Mouse (Mus musculus): ENCODE results near the gene Taf4. TPM values are rescaled to one million over a fixed set of nuclear protein-coding genes. Genes with fewer than 3 reads are reported as not detected.
A peak's percentile ranks its signal among the peaks of the same experiment; 100 is the strongest.

Gene Taf4
- total RNA-seq, 2 experiments from 2014 or later, result 22.5 to 23.4 TPM

GRCm38 (mm10) chr2:179977344-179978025 lies 1.0 kb upstream of the Taf4 start:
- peak overlapping the region; percentile 100 for H3K27ac ChIP-seq
- no peak for DNase-seq (ENCODE audit: low spot score in 2 of 2)
- H3K4me3 ChIP-seq, result peak overlapping the region; percentile 100
- TF ChIP-seq CTCF (conservative IDR thresholded peaks at IDR 0.05), result no peak

DNA sequence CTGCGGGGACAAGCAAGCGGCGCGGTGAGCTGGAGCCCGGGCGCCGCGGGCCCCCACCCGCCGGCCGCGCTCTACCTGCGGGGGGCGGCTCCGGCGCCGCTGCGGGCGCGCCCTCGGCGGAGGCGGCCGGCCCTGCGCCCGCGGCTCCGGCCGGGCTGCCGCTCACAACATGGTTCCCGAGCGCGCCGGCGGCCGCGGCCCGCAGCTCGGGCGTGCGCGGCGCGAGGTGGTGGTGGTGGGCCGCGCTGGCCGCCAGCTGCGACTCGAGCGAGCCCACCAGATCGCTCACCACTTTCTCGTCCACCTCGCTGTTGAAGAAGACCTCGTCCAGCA lies 185 bp downstream of the Taf4 start:
- TF ChIP-seq CTCF (conservative IDR thresholded peaks at IDR 0.05), result no peak
- Histone ChIP-seq H3K27ac (peak overlapping the region; percentile 100), H3K4me3 (peak overlapping the region; percentile 100)
- no peak for DNase-seq (ENCODE audit: low spot score in 2 of 2)

DNA sequence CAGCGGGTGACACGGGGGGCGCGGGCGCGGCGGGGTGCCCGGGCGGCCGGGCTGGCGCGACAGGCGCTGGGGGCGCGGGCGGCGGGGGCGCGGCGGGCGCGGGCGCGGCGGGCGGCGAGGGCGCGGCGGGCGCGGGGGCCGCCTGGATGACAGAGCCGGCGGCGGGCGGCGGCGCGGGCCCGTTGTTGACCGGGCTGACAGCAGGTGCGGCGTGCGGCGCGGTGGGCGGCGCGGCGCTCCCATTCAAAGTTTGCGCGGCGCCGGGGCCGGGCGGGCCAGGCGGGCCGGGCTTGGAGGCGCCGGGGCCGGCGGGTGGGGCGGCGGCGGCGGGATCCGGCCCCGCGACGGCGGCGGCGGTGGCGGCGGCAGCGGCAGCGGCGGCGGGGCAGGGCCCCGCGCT lies 595 bp downstream of the Taf4 start:
- no peak overlapping the region for H3K4me3 ChIP-seq

DNA sequence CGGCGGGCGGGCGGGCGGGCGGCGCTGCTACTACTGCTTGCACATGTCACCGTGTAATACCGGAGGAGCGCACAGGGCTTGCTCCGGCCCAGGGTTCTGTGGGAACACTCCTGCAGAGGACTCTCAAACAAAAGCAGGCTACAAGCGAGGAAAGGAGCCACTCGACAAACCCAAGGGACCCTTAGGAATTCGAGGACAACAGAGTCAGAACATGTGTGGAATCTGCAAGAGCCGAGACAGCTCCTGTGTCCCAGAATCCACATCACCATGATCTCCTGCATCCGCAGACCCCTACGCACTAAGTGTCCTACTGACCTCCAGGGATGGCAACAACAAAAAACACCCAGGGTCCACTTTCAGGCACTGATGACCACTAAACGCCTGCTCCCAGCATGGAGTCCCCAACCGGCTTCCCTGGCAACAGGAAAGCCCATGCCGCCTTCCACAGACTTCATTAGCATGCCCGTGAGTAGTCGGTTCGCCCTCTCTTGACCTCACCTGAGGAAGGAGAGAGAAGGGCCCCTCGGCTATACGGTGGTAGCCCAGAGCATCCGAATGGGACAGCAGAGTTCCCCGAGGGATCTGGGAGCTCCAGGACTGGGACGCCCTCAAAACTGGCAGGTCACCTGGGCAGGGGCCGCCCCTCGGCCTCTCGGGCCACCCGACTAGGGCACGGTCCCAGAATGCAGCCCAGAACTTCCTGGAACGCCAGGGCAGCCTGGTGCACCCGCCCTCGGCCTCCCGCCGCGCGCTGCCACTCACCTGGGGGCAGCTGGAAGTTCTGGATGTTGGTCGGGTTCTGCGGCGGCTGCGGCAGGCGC lies 1.6 kb downstream of the Taf4 start:
- no peak for DNase-seq (ENCODE audit: low spot score in 2 of 2)
- TF ChIP-seq CTCF (conservative IDR thresholded peaks at IDR 0.05), result no peak
- peak overlapping the region; percentile 28; the same call in 1 of the 2 replicates for H3K27ac ChIP-seq
- H3K4me3 ChIP-seq, result peak overlapping the region; percentile 62

More for the DNA sequence above, 595 bp downstream of the Taf4 start:
- no peak overlapping the region for H3K27ac ChIP-seq
- TF ChIP-seq CTCF (conservative IDR thresholded peaks at IDR 0.05), result no peak
- no peak for DNase-seq (ENCODE audit: low spot score in 2 of 2)

DNA sequence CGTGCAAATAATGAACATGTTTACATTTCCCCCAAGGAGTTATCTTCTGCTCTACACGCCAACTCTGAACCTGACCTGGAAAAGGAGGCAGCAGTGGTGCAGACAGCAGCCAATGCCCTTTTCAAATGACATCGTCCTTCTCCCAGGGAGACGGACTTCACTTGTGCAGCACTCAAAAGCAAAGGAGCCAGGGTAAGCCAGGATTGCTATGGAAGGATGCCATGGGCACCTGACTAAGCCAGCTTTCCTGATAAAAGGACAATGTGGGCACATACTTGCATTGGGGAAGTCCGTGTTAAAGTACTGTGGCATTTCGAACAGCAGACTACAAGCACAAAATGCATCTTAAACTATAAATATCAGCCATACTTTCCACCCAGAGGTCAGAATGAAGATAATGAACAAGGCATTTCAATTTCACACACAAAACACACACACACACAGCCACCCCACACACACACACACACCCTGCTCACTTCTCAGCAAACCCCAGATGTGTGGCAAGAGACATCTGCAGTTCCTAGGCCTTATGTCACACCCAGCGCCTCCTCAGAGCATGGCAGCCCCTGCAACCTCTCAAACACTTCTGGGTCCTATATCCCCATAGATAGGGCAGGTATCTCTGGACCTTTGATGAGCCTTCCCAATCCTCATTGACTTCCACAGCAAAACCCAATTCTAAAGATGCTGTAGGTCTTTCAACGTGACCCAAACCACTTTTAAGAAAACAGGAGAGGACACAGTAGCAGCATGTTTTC lies 2.4 kb downstream of the Taf4 start:
- H3K27ac ChIP-seq, result peak overlapping the region; percentile 51; the same call in 1 of the 2 replicates
- no peak for TF ChIP-seq CTCF (conservative IDR thresholded peaks at IDR 0.05)
- no peak for DNase-seq (ENCODE audit: low spot score in 2 of 2)
- peak overlapping the region; percentile 62 for H3K4me3 ChIP-seq

DNA sequence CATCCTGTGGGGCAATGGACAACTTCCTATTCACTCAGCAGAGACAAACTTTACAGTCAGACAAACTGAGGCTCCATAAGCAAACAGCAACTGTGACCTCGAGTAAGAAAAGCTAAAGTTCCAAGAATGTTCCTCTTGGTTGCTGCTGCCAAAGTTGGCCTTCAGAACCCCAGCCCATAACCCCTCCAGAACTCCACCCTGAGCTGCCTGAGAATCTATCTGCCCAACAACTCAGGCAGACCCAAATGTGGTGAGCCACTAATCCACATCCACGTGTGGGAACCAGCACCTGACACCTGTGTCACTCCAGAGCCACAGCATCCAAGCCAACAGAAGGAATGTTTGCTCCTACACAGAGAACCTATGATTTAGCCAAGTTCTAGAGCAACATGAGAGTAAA lies 4.0 kb downstream of the Taf4 start:
- no peak for TF ChIP-seq CTCF (conservative IDR thresholded peaks at IDR 0.05)
- no peak overlapping the region for H3K4me3 ChIP-seq
- no peak overlapping the region for H3K27ac ChIP-seq
- no peak for DNase-seq (ENCODE audit: low spot score in 2 of 2)

GRCm38 (mm10) chr2:179971891-179972290 lies 4.6 kb downstream of the Taf4 start:
- no peak overlapping the region for H3K27ac ChIP-seq
- no peak for DNase-seq (ENCODE audit: low spot score in 2 of 2)
- no peak for TF ChIP-seq CTCF (conservative IDR thresholded peaks at IDR 0.05)
- no peak overlapping the region for H3K4me3 ChIP-seq

- H3K27ac ChIP-seq, result no peak overlapping the region
- H3K4me3 ChIP-seq, result no peak overlapping the region
- TF ChIP-seq CTCF (conservative IDR thresholded peaks at IDR 0.05), result no peak
- no peak for DNase-seq (ENCODE audit: low spot score in 2 of 2)
Measured at GRCm38 (mm10) chr2:179969137-179969536, 7.3 kb downstream of the Taf4 start.

DNA sequence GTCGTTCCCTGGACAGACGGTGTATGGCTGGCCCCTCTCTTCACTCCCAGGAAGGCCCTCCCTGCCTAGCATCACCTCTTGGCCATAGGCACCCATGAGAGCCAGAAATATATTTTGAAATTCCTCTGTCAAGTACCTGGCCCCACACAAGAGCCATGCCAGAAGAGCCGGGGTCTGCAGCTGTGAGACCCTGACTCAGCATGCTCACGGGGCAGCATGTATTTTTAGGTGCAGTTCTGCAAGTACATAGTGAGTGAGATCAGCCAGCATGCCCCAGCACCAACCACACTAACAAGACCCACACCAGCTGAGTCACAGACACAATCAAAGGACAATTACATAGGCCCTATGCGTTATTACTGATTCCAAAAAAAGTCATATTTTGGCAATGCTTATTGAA lies 8.8 kb downstream of the Taf4 start:
- H3K27ac ChIP-seq, result no peak overlapping the region
- H3K4me3 ChIP-seq, result no peak overlapping the region
- TF ChIP-seq CTCF (conservative IDR thresholded peaks at IDR 0.05), result no peak
- no peak for DNase-seq (ENCODE audit: low spot score in 2 of 2)

GRCm38 (mm10) chr2:179961420-179961819 lies 15.0 kb downstream of the Taf4 start:
- TF ChIP-seq CTCF (conservative IDR thresholded peaks at IDR 0.05), result no peak
- Histone ChIP-seq H3K27ac (no peak overlapping the region), H3K4me3 (no peak overlapping the region)
- DNase-seq (ENCODE audit: low spot score in 2 of 2), result no peak

DNA sequence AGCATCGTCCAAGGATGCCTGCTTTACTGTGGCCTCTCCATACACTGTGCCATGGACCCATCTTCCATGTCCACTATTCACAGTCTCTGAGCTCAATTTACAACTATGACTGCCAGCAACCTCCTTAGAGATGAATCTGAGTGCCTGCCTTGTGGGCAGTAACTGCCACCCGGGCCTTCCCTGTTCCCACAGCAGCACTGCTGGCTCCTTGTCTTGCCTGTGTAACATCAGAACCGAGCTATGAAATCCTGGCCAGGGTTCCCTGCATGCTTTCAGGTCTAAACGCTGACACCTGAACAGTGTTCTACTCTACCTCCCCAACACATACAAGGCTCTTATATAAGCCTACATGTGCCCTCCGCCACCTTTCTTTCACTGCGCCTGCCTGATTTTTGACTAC lies 16.1 kb downstream of the Taf4 start:
- Histone ChIP-seq H3K4me3 (no peak overlapping the region), H3K27ac (no peak overlapping the region)
- no peak for DNase-seq (ENCODE audit: low spot score in 2 of 2)
- TF ChIP-seq CTCF (conservative IDR thresholded peaks at IDR 0.05), result no peak

- Histone ChIP-seq H3K27ac (no peak overlapping the region), H3K4me3 (no peak overlapping the region)
- DNase-seq (ENCODE audit: low spot score in 2 of 2), result no peak
- TF ChIP-seq CTCF (conservative IDR thresholded peaks at IDR 0.05), result no peak
Measured at GRCm38 (mm10) chr2:179959391-179959790, 17.1 kb downstream of the Taf4 start.
